20 mouse cellular contexts compared by ENCODE assay signal in the genomic region with DNA sequence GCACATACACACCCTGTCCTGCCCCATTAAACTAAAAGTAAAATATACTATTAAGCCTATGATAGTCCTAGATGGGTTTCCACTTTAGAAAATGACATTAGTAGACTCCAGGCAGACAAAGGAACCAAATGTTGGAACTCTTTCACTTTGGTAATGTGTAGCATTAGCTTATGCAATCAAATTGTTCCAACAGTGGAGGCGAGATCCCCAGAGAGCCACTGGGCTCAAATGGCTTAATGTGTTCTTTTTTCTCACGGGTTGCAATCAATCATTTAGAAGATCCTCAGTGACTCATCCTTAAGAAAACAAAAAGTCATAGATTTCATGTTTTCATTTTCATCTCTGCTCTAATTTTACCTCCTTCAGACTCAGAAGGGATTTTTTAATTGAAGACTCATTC.
DNase-seq lines count a peak whose midpoint lies in the region; ATAC-seq lines count a peak whose summit lies in the region.
"Had no signal": no experiment of that assay in that cellular context is flagged by ENCODE, and none has a peak within 500 bp of the region (broad histone marks: within the 10 kb centered on the region; RNA-seq: fewer than 3 reads in every experiment).

No protein-coding gene starts in this region.

- H3K9me3 ChIP-seq in heart, embryonic 13.5 days, result no peaks in the 10 kb centered on the region
- no peaks in the 10 kb centered on the region for H3K9me3 ChIP-seq in limb, embryonic 10.5 days (replicated peaks)
- H3K9me3 ChIP-seq: forebrain, embryonic 13.5 days; heart, embryonic 15.5 days; hindbrain, embryonic 10.5 days; liver, embryonic 13.5 days; midbrain, embryonic 13.5 days; neural tube, embryonic 15.5 days had no signal

- 0 out of 2 replicates have a peak overlapping the region, but pooled peaks have one; percentile 2 for H3K27ac ChIP-seq in heart, embryonic 13.5 days (replicated peaks)
- H3K27ac ChIP-seq in limb, embryonic 10.5 days, result 0 out of 2 replicates have a peak overlapping the region, but pooled peaks have one; percentile 38
- H3K27ac ChIP-seq: forebrain, embryonic 13.5 days; hindbrain, embryonic 10.5 days; liver, embryonic 13.5 days; macrophage; midbrain, embryonic 13.5 days; neural tube, embryonic 15.5 days had no signal

- H3K9ac ChIP-seq in heart, embryonic 13.5 days, result no peak overlapping the region
- H3K9ac ChIP-seq: forebrain, embryonic 13.5 days; heart, embryonic 15.5 days; liver, embryonic 13.5 days; midbrain, embryonic 13.5 days; neural tube, embryonic 15.5 days had no signal

- H3K4me3 ChIP-seq in heart, embryonic 13.5 days, result no peak overlapping the region
- no peak overlapping the region for H3K4me3 ChIP-seq in limb, embryonic 10.5 days
- H3K4me3 ChIP-seq: forebrain, embryonic 13.5 days; heart, embryonic 15.5 days; hindbrain, embryonic 10.5 days; liver, embryonic 13.5 days; midbrain, embryonic 13.5 days; neural tube, embryonic 15.5 days had no signal

- no peak for ATAC-seq in heart, embryonic 13.5 days (ENCODE audit: extremely low read depth, insufficient number of reproducible peaks, low FRiP score, low TSS enrichment)
- ATAC-seq: forebrain, embryonic 13.5 days; midbrain, embryonic 13.5 days had no signal

- H3K4me2 ChIP-seq in heart, embryonic 13.5 days, result no peak overlapping the region
- H3K4me2 ChIP-seq: forebrain, embryonic 13.5 days; heart, embryonic 15.5 days; liver, embryonic 13.5 days; midbrain, embryonic 13.5 days; neural tube, embryonic 15.5 days had no signal

- H3K4me1 ChIP-seq in heart, embryonic 13.5 days, result peaks cover 17% of the 10 kb centered on the region
- H3K4me1 ChIP-seq in limb, embryonic 10.5 days, result peaks cover 50% of the 10 kb centered on the region
- H3K4me1 ChIP-seq: liver, embryonic 13.5 days had no signal

- no peaks in the 10 kb centered on the region for H3K27me3 ChIP-seq in heart, embryonic 13.5 days (replicated peaks)
- H3K27me3 ChIP-seq in limb, embryonic 10.5 days (ENCODE audit: low read depth, poor library complexity, severe bottlenecking), result no peaks in the 10 kb centered on the region
- H3K27me3 ChIP-seq: forebrain, embryonic 13.5 days; heart, embryonic 15.5 days; liver, embryonic 13.5 days; midbrain, embryonic 13.5 days; neural tube, embryonic 15.5 days had no signal

- 62% methylated on average over 2 of the region's 2 CpGs for WGBS in heart, embryonic 13.5 days
- WGBS in limb, embryonic 10.5 days, result 75% methylated on average over 2 of the region's 2 CpGs

- no peak for DNase-seq in heart, adult 18-20 months
- DNase-seq in 3T3-L1 (ENCODE audit: low read depth, low spot score) (peak; percentile 77), NIH3T3 (ENCODE audit: low read depth) (peak; percentile 69)
- no peak for DNase-seq in limb, embryonic 10.5 days (ENCODE audit: low spot score)
- no peak for DNase-seq in layer of hippocampus, adult 9-11 months
- no peak for DNase-seq in kidney, adult 8-10 months
- no peak for DNase-seq in thymus, postnatal 25 days
- DNase-seq: adrenal gland, postnatal 25 days; cerebellum, adult 8-10 months; gastrocnemius, postnatal 14 days; left cerebral cortex, postnatal 4 days; liver, embryonic 13.5 days; retina, postnatal 1 day had no signal

- no peaks in the 10 kb centered on the region for H3K36me3 ChIP-seq in heart, embryonic 13.5 days
- H3K36me3 ChIP-seq in limb, embryonic 10.5 days, result no peaks in the 10 kb centered on the region
- H3K36me3 ChIP-seq: heart, embryonic 15.5 days; hindbrain, embryonic 10.5 days; liver, embryonic 13.5 days; midbrain, embryonic 13.5 days; neural tube, embryonic 15.5 days had no signal

Comparison
In these comparisons a context has a peak if more than half of its experiments do, and no peak if none do; other contexts are left out.
1. DNase-seq: peak in 3T3-L1 (single experiment) and NIH3T3 (single experiment); none in heart, adult 18-20 months (0 of 2), limb, embryonic 10.5 days (single experiment), layer of hippocampus, adult 9-11 months (single experiment), kidney, adult 8-10 months (0 of 2) and thymus, postnatal 25 days (single experiment).